In genomic region chr4:130236361-130236760, GRCm38 (mm10) we compare ENCODE assay signal across 38 mouse cellular contexts. TPM values are rescaled to one million over a fixed set of nuclear protein-coding genes. Genes with fewer than 3 reads are reported as not detected.
DNase-seq lines count a peak whose midpoint lies in the region; ATAC-seq lines count a peak whose summit lies in the region.
"Had no signal": no experiment of that assay in that cellular context is flagged by ENCODE, and none has a peak within 500 bp of the region (broad histone marks: within the 10 kb centered on the region; RNA-seq: fewer than 3 reads in every experiment).

No protein-coding gene starts in this region.

- H3K36me3 ChIP-seq in kidney, embryonic 15.5 days = no peaks in the 10 kb centered on the region
- H3K36me3 ChIP-seq in heart, embryonic 12.5 days = no peaks in the 10 kb centered on the region
- H3K36me3 ChIP-seq: hindbrain, embryonic 13.5 days; limb, embryonic 12.5 days; liver, embryonic 15.5 days; lung, embryonic 15.5 days had no signal

- H3K4me1 ChIP-seq in kidney, embryonic 15.5 days = peaks cover 6% of the 10 kb centered on the region
- no peaks in the 10 kb centered on the region for H3K4me1 ChIP-seq in heart, embryonic 12.5 days (replicated peaks)
- H3K4me1 ChIP-seq: limb, embryonic 12.5 days; lung, embryonic 15.5 days had no signal

- DNase-seq in kidney, adult 11 months = no peak
- peak; percentile 76 to 82 for DNase-seq in adrenal gland, adult (ENCODE audit: inconsistent age in 2 of 2, low spot score in 1 of 2)
- peak; percentile 50 for DNase-seq in adrenal gland, adult 8-10 months
- peak; percentile 12 for DNase-seq in embryo, embryonic 10.5 days (ENCODE audit: low spot score)
- DNase-seq in cerebellum, postnatal 36 days = no peak
- DNase-seq: cerebellum, adult 18-20 months; cerebellum, postnatal 14 days; gastrocnemius, postnatal 25 days; heart, adult 18-20 months; heart, postnatal 4 days; right cerebral cortex, adult 18-20 months; spleen, adult 18-20 months; thymus, adult 18-20 months; thymus, postnatal 25 days had no signal

- H3K27ac ChIP-seq in kidney, embryonic 15.5 days = no peak overlapping the region
- H3K27ac ChIP-seq in heart, embryonic 12.5 days (ENCODE audit: poor library complexity, severe bottlenecking) = no peak overlapping the region
- H3K27ac ChIP-seq: hindbrain, embryonic 13.5 days; left cerebral cortex, adult 2 months; limb, embryonic 12.5 days; liver, embryonic 15.5 days; lung, embryonic 15.5 days; stomach, postnatal 0 days had no signal

- no peak overlapping the region for H3K4me3 ChIP-seq in kidney, embryonic 15.5 days (replicated peaks)
- H3K4me3 ChIP-seq in heart, embryonic 12.5 days = no peak overlapping the region
- H3K4me3 ChIP-seq: hindbrain, embryonic 13.5 days; left cerebral cortex, adult 2 months; limb, embryonic 12.5 days; liver, embryonic 15.5 days; lung, embryonic 15.5 days had no signal

- peaks cover 3% of the 10 kb centered on the region; the same call in 1 of the 2 replicates for H3K27me3 ChIP-seq in kidney, embryonic 15.5 days
- H3K27me3 ChIP-seq in heart, embryonic 12.5 days (replicated peaks) = no peaks in the 10 kb centered on the region
- H3K27me3 ChIP-seq: hindbrain, embryonic 13.5 days; limb, embryonic 12.5 days; liver, embryonic 15.5 days; lung, embryonic 15.5 days had no signal

- no peaks in the 10 kb centered on the region for H3K9me3 ChIP-seq in kidney, embryonic 15.5 days (replicated peaks)
- H3K9me3 ChIP-seq in heart, embryonic 12.5 days (replicated peaks) = peaks cover 7% of the 10 kb centered on the region; the same call in 1 of the 2 replicates
- H3K9me3 ChIP-seq: hindbrain, embryonic 13.5 days; liver, embryonic 15.5 days; lung, embryonic 15.5 days had no signal

- no peak overlapping the region for H3K4me2 ChIP-seq in kidney, embryonic 15.5 days
- no peak overlapping the region for H3K4me2 ChIP-seq in heart, embryonic 12.5 days
- H3K4me2 ChIP-seq: heart, embryonic 11.5 days; hindbrain, embryonic 13.5 days; limb, embryonic 12.5 days; liver, embryonic 15.5 days; lung, embryonic 15.5 days; midbrain, embryonic 11.5 days had no signal

- no peak overlapping the region for H3K9ac ChIP-seq in kidney, embryonic 15.5 days
- H3K9ac ChIP-seq in heart, embryonic 12.5 days = no peak overlapping the region
- H3K9ac ChIP-seq: hindbrain, embryonic 13.5 days; limb, embryonic 12.5 days; liver, embryonic 15.5 days; lung, embryonic 15.5 days had no signal

- WGBS in kidney, embryonic 15.5 days = 10% methylated on average over 8 of the region's 8 CpGs
- WGBS in heart, embryonic 12.5 days = 45% methylated on average over 8 of the region's 8 CpGs

- peak; percentile 66 for ATAC-seq in kidney, embryonic 15.5 days (replicated peaks; ENCODE audit: low FRiP score)
- ATAC-seq in heart, embryonic 12.5 days (ENCODE audit: insufficient number of reproducible peaks, low FRiP score) = no peak
- ATAC-seq: CD4-positive, CD25-positive, alpha-beta regulatory T cell, adult 4 months; forebrain, embryonic 14.5 days; intestine, embryonic 16.5 days; midbrain, embryonic 16.5 days had no signal

RNA-seq across cellular contexts. Expression of gene Gm853, which starts 14.2 kb away (rescaled TPM):
- polyA plus RNA-seq in kidney, embryonic 15.5 days (2015; fragmentation: Nextera tagmentation; extraction: Ambion mirVana) = 0.26 and 0.39 TPM in 2 replicates
- not detected for total RNA-seq in adrenal gland, adult 8-10 months (2022)
- polyA plus RNA-seq in heart, embryonic 12.5 days (2016; fragmentation: Nextera tagmentation; extraction: Ambion mirVana) = not detected in 2 replicates
- total RNA-seq: adrenal gland, adult 18-20 months; gastrocnemius, adult 18-20 months; gastrocnemius, postnatal 25 days; heart, adult 18-20 months; heart, postnatal 4 days; layer of hippocampus, postnatal 10 days; left cerebral cortex, adult 2 months; liver, adult 2 months; megakaryocyte progenitor cell, adult 5-6 weeks; neutrophil, adult 5-6 weeks had no signal
- polyA plus RNA-seq: CD4-positive, CD25-positive, alpha-beta regulatory T cell, adult 4 months; embryonic facial prominence, embryonic 11.5 days; frontal cortex, adult 2 months; heart, embryonic 11.5 days; heart, postnatal 0 days; intestine, embryonic 16.5 days; limb, embryonic 12.5 days; liver, adult 2 months; liver, embryonic 15.5 days; lung, embryonic 15.5 days; midbrain, embryonic 11.5 days; midbrain, embryonic 16.5 days; neural tube, embryonic 11.5 days; stomach, postnatal 0 days had no signal

RNA-seq across cellular contexts. Expression of gene Serinc2, which starts 42.6 kb away (rescaled TPM):
- polyA plus RNA-seq in kidney, embryonic 15.5 days (2015; fragmentation: Nextera tagmentation; extraction: Ambion mirVana) = 43.8 and 48.8 TPM in 2 replicates
- total RNA-seq in adrenal gland, adult 8-10 months (2022) = 1 to 10 TPM; 1.2 to 3.2 (median 1.4) TPM
- polyA plus RNA-seq in heart, embryonic 12.5 days (2016; fragmentation: Nextera tagmentation; extraction: Ambion mirVana) = 13.6 and 14.1 TPM in 2 replicates
- total RNA-seq: megakaryocyte progenitor cell, adult 5-6 weeks; neutrophil, adult 5-6 weeks had no signal

Comparison
In these comparisons a context has a peak if more than half of its experiments do, and no peak if none do; other contexts are left out.
1. DNase-seq: peak in adrenal gland, adult (2 of 2), adrenal gland, adult 8-10 months (single experiment) and embryo, embryonic 10.5 days (single experiment); none in kidney, adult 11 months (single experiment) and cerebellum, postnatal 36 days (0 of 2).